Mouse (Mus musculus) kidney, postnatal 0 days (tissue): ENCODE measurements around the gene Ccl20. TPM values are rescaled to one million over a fixed set of nuclear protein-coding genes. Genes with fewer than 3 reads are reported as not detected.
A peak's percentile ranks its signal among the peaks of the same experiment; 100 is the strongest.

Experiments used
- ATAC-seq: fragments of 200-750 bp; cut with Nextera tagmentation; replicated peaks from 2 replicates; pipeline ENCODE4 v1.8.0; 2017; ENCODE audit warnings: low read depth, moderate number of reproducible peaks, moderate TSS enrichment, moderate library complexity; ENCODE audit not compliant: low FRiP score
- DNase-seq: peaks from one replicate; pipeline ENCODE4 v3.0.0-alpha.2; 2016; ENCODE audit warnings: low spot score
- H3K27ac ChIP-seq: fragments of 300-500 bp; sonication (generic); 2 replicates; pipeline ENCODE4 v1.5.1; 2014; ENCODE audit warnings: mild to moderate bottlenecking
- H3K27me3 ChIP-seq: fragments of 300-500 bp; sonication (generic); 2 replicates; pipeline ENCODE4 v1.6.1; 2014; ENCODE audit warnings: low read length, mixed read lengths; ENCODE audit not compliant: insufficient read depth
- H3K36me3 ChIP-seq: fragments of 300-500 bp; sonication (generic); 2 replicates; pipeline ENCODE4 v1.6.1; 2014; ENCODE audit warnings: low read length, mixed read lengths; ENCODE audit not compliant: insufficient read depth
- H3K4me1 ChIP-seq: fragments of 300-500 bp; sonication (generic); replicated peaks from 2 replicates; pipeline ENCODE4 v1.6.1; 2014; ENCODE audit warnings: antibody characterized with exemption, low read length, mixed read lengths; ENCODE audit not compliant: insufficient read depth
- H3K4me2 ChIP-seq: fragments of 300-500 bp; sonication (generic); 2 replicates; pipeline ENCODE4 v1.6.1; 2014; ENCODE audit warnings: mild to moderate bottlenecking, low read length, moderate library complexity, mixed read lengths
- H3K4me3 ChIP-seq: fragments of 300-500 bp; sonication (generic); replicated peaks from 2 replicates; pipeline ENCODE4 v1.5.1; 2014; ENCODE audit warnings: low read depth, low read length
- H3K9ac ChIP-seq: fragments of 300-500 bp; sonication (generic); 2 replicates; pipeline ENCODE4 v1.6.1; 2014; ENCODE audit warnings: low read depth, low read length
- H3K9me3 ChIP-seq: fragments of 300-500 bp; sonication (generic); replicated peaks from 2 replicates; pipeline ENCODE4 v1.6.1; 2016; ENCODE audit warnings: low read length, inconsistent platforms, mixed read lengths
- CTCF ChIP-seq: IDR thresholded peaks from 2 replicates; pipeline ENCODE4 v1.5.1; 2016; ENCODE audit warnings: antibody characterized with exemption, low read depth, mild to moderate bottlenecking, moderate library complexity
- WGBS: fragments of 180-500 bp; shearing (Covaris S2); extraction: QIAGEN DNeasy Blood & Tissue Kit; methylation state at CpG from one replicate; pipeline ENCODE4 v1.1.7; 2014; 5-methylcytosine and 5-hydroxymethylcytosine counted together
- polyA plus RNA-seq: library from polyadenylated mRNA; unstranded; fragments of >200 nt; fragmentation: Nextera tagmentation; extraction: Ambion mirVana; gene quantifications from 2 replicates; pipeline ENCODE4 v1.2.1, GENCODE M21; 2015

Ccl20 gene
- polyA plus RNA-seq, 1 experiment from 2014 or later, result 0.46 TPM

GRCm38 (mm10) chr1:83091268-83091667 lies 25.3 kb upstream of the Ccl20 start:
- Histone ChIP-seq H3K4me3 (no peak overlapping the region), H3K9ac (no peak overlapping the region), H3K4me1 (no peaks in the 10 kb centered on the region), H3K27ac (no peak overlapping the region), H3K36me3 (no peaks in the 10 kb centered on the region), H3K4me2 (no peak overlapping the region), H3K27me3 (no peaks in the 10 kb centered on the region), H3K9me3 (no peaks in the 10 kb centered on the region)
- no peak for TF ChIP-seq CTCF
- 69% methylated on average over 3 of the region's 3 CpGs for WGBS
- DNase-seq, result no peak
- no peak for ATAC-seq

DNA sequence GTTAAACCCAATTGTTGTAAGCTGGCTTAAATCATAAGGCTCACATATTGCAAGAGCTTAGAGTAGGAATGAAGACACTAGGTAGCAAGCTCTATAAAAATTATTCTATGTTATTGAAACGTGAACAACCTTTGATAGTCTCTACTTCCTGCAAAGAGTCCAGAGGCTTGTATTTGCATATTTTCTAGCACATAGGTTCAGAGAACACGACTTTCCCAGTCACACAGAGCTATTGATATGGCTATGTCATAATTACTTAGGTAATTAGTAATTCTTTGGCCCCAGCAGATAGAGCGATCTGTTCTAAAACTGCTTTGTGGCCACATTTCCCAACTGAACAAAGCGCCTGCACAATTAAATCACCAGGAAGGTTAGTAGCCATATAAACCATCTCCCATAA lies 19.6 kb upstream of the Ccl20 start:
- Histone ChIP-seq H3K36me3 (no peaks in the 10 kb centered on the region), H3K9ac (no peak overlapping the region), H3K4me3 (no peak overlapping the region), H3K27me3 (no peaks in the 10 kb centered on the region), H3K27ac (no peak overlapping the region), H3K9me3 (no peaks in the 10 kb centered on the region), H3K4me1 (no peaks in the 10 kb centered on the region), H3K4me2 (no peak overlapping the region)
- no peak for TF ChIP-seq CTCF
- ATAC-seq (no peak), DNase-seq (no peak)
- WGBS, result 84% methylated on average over 4 of the region's 4 CpGs

GRCm38 (mm10) chr1:83099160-83099559 lies 17.4 kb upstream of the Ccl20 start:
- Histone ChIP-seq H3K4me1 (no peaks in the 10 kb centered on the region), H3K9ac (no peak overlapping the region), H3K4me2 (no peak overlapping the region), H3K27me3 (no peaks in the 10 kb centered on the region), H3K36me3 (no peaks in the 10 kb centered on the region), H3K9me3 (no peaks in the 10 kb centered on the region), H3K27ac (no peak overlapping the region), H3K4me3 (no peak overlapping the region)
- no peak for TF ChIP-seq CTCF
- DNase-seq, result no peak
- 90% methylated on average over 2 of the region's 2 CpGs for WGBS
- no peak for ATAC-seq

DNA sequence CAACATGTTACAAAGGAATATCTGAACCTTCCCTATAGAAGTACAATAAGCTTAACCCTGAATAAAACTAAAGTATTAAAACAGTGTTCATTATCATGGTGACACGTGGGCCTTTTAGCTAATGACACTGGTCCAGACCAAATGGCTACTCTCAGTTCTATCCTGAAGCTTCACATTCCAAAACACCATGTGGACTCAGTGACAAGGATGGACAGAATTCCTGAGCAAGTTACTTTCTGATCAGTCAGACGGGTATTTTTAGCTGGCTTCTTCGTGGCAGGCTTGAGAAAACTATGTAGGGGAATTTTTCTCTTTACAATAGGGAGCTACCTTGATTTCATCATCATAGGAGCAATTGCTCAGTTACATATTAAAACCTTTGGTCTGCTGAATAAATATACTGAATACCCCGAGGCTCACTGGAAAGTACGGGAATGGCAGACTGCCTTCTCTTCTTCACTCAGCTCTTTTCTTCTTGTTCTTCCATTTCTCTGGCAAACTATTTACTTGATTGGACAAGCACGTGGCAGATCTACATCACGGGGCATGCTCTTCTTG lies 16.9 kb upstream of the Ccl20 start:
- H3K36me3 ChIP-seq, result no peaks in the 10 kb centered on the region
- H3K4me2 ChIP-seq, result no peak overlapping the region
- WGBS, result 75% methylated on average over 7 of the region's 7 CpGs
- no peak overlapping the region for H3K27ac ChIP-seq
- ATAC-seq, result no peak
- no peak overlapping the region for H3K9ac ChIP-seq
- no peaks in the 10 kb centered on the region for H3K27me3 ChIP-seq
- no peak for DNase-seq
- H3K4me3 ChIP-seq, result no peak overlapping the region
- H3K4me1 ChIP-seq, result no peaks in the 10 kb centered on the region
- TF ChIP-seq CTCF, result no peak
- no peaks in the 10 kb centered on the region for H3K9me3 ChIP-seq

GRCm38 (mm10) chr1:83101891-83102290 lies 14.7 kb upstream of the Ccl20 start:
- no peaks in the 10 kb centered on the region for H3K9me3 ChIP-seq
- DNase-seq, result peak; percentile 84
- no peak overlapping the region for H3K4me3 ChIP-seq
- WGBS, result 24% methylated on average over 3 of the region's 3 CpGs
- no peaks in the 10 kb centered on the region for H3K36me3 ChIP-seq
- H3K4me1 ChIP-seq, result no peaks in the 10 kb centered on the region
- ATAC-seq, result no peak
- H3K4me2 ChIP-seq, result no peak overlapping the region
- H3K9ac ChIP-seq, result no peak overlapping the region
- no peaks in the 10 kb centered on the region for H3K27me3 ChIP-seq
- no peak for TF ChIP-seq CTCF
- H3K27ac ChIP-seq, result no peak overlapping the region

GRCm38 (mm10) chr1:83105464-83105863 lies 11.1 kb upstream of the Ccl20 start:
- no peak for ATAC-seq
- no peak overlapping the region for H3K9ac ChIP-seq
- no peaks in the 10 kb centered on the region for H3K27me3 ChIP-seq
- H3K27ac ChIP-seq, result no peak overlapping the region
- no peaks in the 10 kb centered on the region for H3K9me3 ChIP-seq
- no peak overlapping the region for H3K4me3 ChIP-seq
- no peaks in the 10 kb centered on the region for H3K36me3 ChIP-seq
- no peaks in the 10 kb centered on the region for H3K4me1 ChIP-seq
- DNase-seq, result no peak
- H3K4me2 ChIP-seq, result no peak overlapping the region
- TF ChIP-seq CTCF, result no peak
- WGBS, result 43% methylated on average over 1 of the region's 1 CpGs

- H3K27ac ChIP-seq, result no peak overlapping the region
- no peaks in the 10 kb centered on the region for H3K36me3 ChIP-seq
- no peaks in the 10 kb centered on the region for H3K4me1 ChIP-seq
- DNase-seq (no peak), ATAC-seq (no peak)
- no peaks in the 10 kb centered on the region for H3K9me3 ChIP-seq
- H3K4me3 ChIP-seq, result no peak overlapping the region
- TF ChIP-seq CTCF, result no peak
- no peak overlapping the region for H3K4me2 ChIP-seq
- no peak overlapping the region for H3K9ac ChIP-seq
- no peaks in the 10 kb centered on the region for H3K27me3 ChIP-seq
- 82% methylated on average over 5 of the region's 5 CpGs for WGBS
Measured at GRCm38 (mm10) chr1:83107410-83107978, 9.1 kb upstream of the Ccl20 start.
